Mouse (Mus musculus) midbrain, embryonic 12.5 days (tissue): Measurements from ENCODE around the gene Sycn. TPM values are rescaled to one million over a fixed set of nuclear protein-coding genes. Genes with fewer than 3 reads are reported as not detected.

Experiments used
- ATAC-seq: fragments of 200-750 bp; cut with Nextera tagmentation; 2 replicates; pipeline ENCODE4 v1.8.0; 2017; ENCODE audit warnings: low read depth, moderate TSS enrichment, moderate library complexity; ENCODE audit not compliant: low FRiP score
- H3K27ac ChIP-seq: fragments of 300-500 bp; sonication (generic); replicated peaks from 2 replicates; pipeline ENCODE4 v1.5.1; 2016; ENCODE audit warnings: mild to moderate bottlenecking
- H3K27me3 ChIP-seq: fragments of 300-500 bp; sonication (generic); 2 replicates; pipeline ENCODE4 v1.6.1; 2016; ENCODE audit warnings: mild to moderate bottlenecking
- H3K36me3 ChIP-seq: fragments of 300-500 bp; sonication (generic); 2 replicates; pipeline ENCODE4 v1.6.1; 2016
- H3K4me1 ChIP-seq: fragments of 300-500 bp; sonication (generic); 2 replicates; pipeline ENCODE4 v1.6.1; 2016
- H3K4me2 ChIP-seq: fragments of 300-500 bp; sonication (generic); replicated peaks from 2 replicates; pipeline ENCODE4 v1.6.1; 2016; ENCODE audit warnings: mild to moderate bottlenecking, moderate library complexity
- H3K4me3 ChIP-seq: fragments of 300-500 bp; sonication (generic); 2 replicates; pipeline ENCODE4 v1.5.1; 2016; ENCODE audit warnings: mild to moderate bottlenecking
- H3K9ac ChIP-seq: fragments of 300-500 bp; sonication (generic); replicated peaks from 2 replicates; pipeline ENCODE4 v1.6.1; 2016; ENCODE audit warnings: mild to moderate bottlenecking, moderate library complexity
- H3K9me3 ChIP-seq: fragments of 300-500 bp; sonication (generic); 2 replicates; pipeline ENCODE4 v1.6.1; 2016; ENCODE audit warnings: mild to moderate bottlenecking
- WGBS: fragments of 180-500 bp; shearing (Covaris S2); methylation state at CpG from one replicate; pipeline ENCODE4 v1.1.7; 2016; 5-methylcytosine and 5-hydroxymethylcytosine counted together
- polyA plus RNA-seq: library from polyadenylated mRNA; unstranded; fragments of >200 nt; fragmentation: Nextera tagmentation; extraction: Ambion mirVana; gene quantifications from 2 replicates; pipeline ENCODE4 v1.2.1, GENCODE M21; 2016

Gene Sycn
- polyA plus RNA-seq, 1 experiment from 2014 or later, result not detected

GRCm38 (mm10) chr7:28577826-28578542 is 37.3 kb downstream of the Sycn start:
- Histone ChIP-seq H3K4me1 (0 out of 2 replicates have a peak, but pooled peaks cover 8% of the 10 kb centered on the region), H3K27ac (no peak overlapping the region), H3K4me2 (no peak overlapping the region), H3K27me3 (no peaks in the 10 kb centered on the region), H3K9ac (no peak overlapping the region), H3K9me3 (no peaks in the 10 kb centered on the region), H3K4me3 (no peak overlapping the region), H3K36me3 (peaks cover 3% of the 10 kb centered on the region; the same call in 1 of the 2 replicates)
- WGBS, result 90% methylated on average over 9 of the region's 9 CpGs
- ATAC-seq, result no peak

DNA sequence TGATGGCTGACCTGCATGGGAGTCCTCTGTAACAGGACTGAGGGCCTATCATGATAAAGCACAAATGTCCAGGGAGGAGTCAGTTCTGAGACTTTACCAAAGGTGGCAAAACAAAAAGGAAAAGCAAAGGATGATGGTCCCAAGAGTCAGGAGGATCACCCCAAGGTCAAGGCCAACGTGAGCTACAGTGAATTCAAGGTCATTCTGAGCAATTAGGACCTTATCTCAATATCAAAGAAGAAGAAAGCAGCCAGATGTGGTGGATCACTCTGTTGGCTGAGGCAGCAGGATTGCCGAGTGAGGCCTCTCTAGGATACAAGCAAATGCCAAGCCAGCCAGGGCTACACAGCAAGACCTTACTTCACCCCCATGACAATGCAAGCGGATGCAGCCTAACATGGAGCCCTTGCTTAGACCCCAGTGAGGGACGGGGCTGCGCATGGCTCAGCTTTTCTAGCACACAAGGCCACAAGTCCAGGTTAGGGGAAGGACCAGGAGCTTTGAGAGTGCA is 37.9 kb downstream of the Sycn start:
- H3K36me3 ChIP-seq, result peaks cover 3% of the 10 kb centered on the region; the same call in 1 of the 2 replicates
- H3K4me2 ChIP-seq, result no peak overlapping the region
- H3K9ac ChIP-seq, result no peak overlapping the region
- no peak for ATAC-seq
- 0 out of 2 replicates have a peak, but pooled peaks cover 8% of the 10 kb centered on the region for H3K4me1 ChIP-seq
- no peaks in the 10 kb centered on the region for H3K27me3 ChIP-seq
- no peaks in the 10 kb centered on the region for H3K9me3 ChIP-seq
- 78% methylated on average over 5 of the region's 5 CpGs for WGBS
- H3K27ac ChIP-seq, result no peak overlapping the region
- no peak overlapping the region for H3K4me3 ChIP-seq

GRCm38 (mm10) chr7:28579826-28580225 is 39.1 kb downstream of the Sycn start:
- no peak overlapping the region for H3K4me2 ChIP-seq
- H3K9ac ChIP-seq, result no peak overlapping the region
- H3K27me3 ChIP-seq, result no peaks in the 10 kb centered on the region
- H3K27ac ChIP-seq, result no peak overlapping the region
- 0 out of 2 replicates have a peak, but pooled peaks cover 8% of the 10 kb centered on the region for H3K4me1 ChIP-seq
- 79% methylated on average over 5 of the region's 5 CpGs for WGBS
- H3K4me3 ChIP-seq, result no peak overlapping the region
- ATAC-seq, result no peak
- no peaks in the 10 kb centered on the region for H3K9me3 ChIP-seq
- H3K36me3 ChIP-seq, result peaks cover 3% of the 10 kb centered on the region; the same call in 1 of the 2 replicates

DNA sequence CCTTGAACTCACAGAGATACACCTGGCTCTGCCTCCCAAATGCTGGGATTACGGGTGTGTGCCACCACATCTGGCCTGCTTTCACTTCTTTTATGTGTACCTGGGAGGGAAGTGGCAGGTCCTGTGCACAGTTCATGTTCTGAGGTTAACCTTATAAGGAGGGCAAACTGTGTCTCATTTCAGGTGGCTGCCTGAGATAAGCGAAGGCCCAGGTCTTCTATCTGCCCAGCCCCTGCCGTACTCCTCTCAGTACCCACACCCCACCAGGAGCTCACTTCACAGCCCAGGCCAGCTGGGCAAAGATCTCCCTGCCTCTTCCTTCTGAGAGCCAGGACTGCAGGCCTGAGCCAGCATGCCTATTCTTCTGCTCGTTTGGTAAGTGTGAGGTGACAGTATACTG is 41.0 kb downstream of the Sycn start:
- no peak for ATAC-seq
- 91% methylated on average over 4 of the region's 4 CpGs for WGBS
- Histone ChIP-seq H3K27ac (no peak overlapping the region), H3K36me3 (peaks cover 3% of the 10 kb centered on the region; the same call in 1 of the 2 replicates), H3K9me3 (no peaks in the 10 kb centered on the region), H3K27me3 (no peaks in the 10 kb centered on the region), H3K4me3 (no peak overlapping the region), H3K9ac (no peak overlapping the region), H3K4me2 (no peak overlapping the region), H3K4me1 (peaks cover 9% of the 10 kb centered on the region)

DNA sequence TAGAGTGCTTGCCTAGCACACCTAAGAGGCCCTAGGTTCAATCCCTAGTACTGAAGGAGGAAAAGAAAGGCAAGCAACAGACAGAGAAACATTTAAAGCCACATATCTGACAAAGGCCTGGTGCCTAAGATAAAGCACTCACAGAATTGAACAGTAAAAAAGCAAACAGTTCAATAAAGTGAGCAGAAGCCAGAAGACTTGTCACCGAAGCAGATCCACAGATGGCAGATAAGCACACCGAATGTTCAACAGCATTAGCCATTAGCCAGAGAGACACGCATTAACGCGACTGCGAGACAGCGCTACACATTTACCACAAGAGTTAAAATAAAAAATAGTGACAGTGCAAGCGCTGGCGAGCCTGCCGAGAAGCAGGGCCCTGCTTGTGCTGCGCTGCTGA is 42.2 kb downstream of the Sycn start:
- H3K27ac ChIP-seq, result no peak overlapping the region
- no peak overlapping the region for H3K9ac ChIP-seq
- WGBS, result 95% methylated on average over 11 of the region's 11 CpGs
- no peaks in the 10 kb centered on the region for H3K9me3 ChIP-seq
- H3K4me3 ChIP-seq, result no peak overlapping the region
- peaks cover 20% of the 10 kb centered on the region for H3K4me1 ChIP-seq
- no peak overlapping the region for H3K4me2 ChIP-seq
- no peaks in the 10 kb centered on the region for H3K27me3 ChIP-seq
- ATAC-seq, result no peak
- peaks cover 3% of the 10 kb centered on the region; the same call in 1 of the 2 replicates for H3K36me3 ChIP-seq

- H3K9ac ChIP-seq, result no peak overlapping the region
- no peaks in the 10 kb centered on the region for H3K9me3 ChIP-seq
- no peaks in the 10 kb centered on the region for H3K27me3 ChIP-seq
- 84% methylated on average over 8 of the region's 8 CpGs for WGBS
- H3K36me3 ChIP-seq, result peaks cover 3% of the 10 kb centered on the region; the same call in 1 of the 2 replicates
- no peak overlapping the region for H3K27ac ChIP-seq
- H3K4me3 ChIP-seq, result no peak overlapping the region
- H3K4me2 ChIP-seq, result no peak overlapping the region
- H3K4me1 ChIP-seq, result peaks cover 24% of the 10 kb centered on the region
- no peak for ATAC-seq
These were observed 43.1 kb downstream of the Sycn start for GRCm38 (mm10) chr7:28583570-28584344.

DNA sequence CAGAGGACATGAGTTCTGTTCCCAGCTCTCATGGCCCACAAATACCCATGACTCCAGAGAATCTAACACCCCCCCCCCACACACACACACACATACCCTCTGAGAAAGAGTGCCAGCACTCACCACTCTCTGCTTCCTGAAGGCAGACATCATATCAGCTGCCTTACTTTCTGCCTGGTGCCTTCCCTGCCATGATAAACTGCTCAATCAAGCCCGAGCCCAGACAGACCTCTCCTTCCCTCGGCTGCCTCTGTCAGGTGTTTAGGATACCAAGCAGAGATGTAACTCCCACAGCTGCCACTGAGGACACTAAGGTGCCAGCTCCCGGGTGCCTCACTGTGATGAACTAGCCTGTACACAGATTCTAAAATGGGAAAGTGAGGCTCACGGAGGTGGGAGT is 43.8 kb downstream of the Sycn start:
- Histone ChIP-seq H3K9me3 (no peaks in the 10 kb centered on the region), H3K27ac (no peak overlapping the region), H3K36me3 (peaks cover 3% of the 10 kb centered on the region; the same call in 1 of the 2 replicates), H3K4me2 (no peak overlapping the region), H3K4me1 (peaks cover 20% of the 10 kb centered on the region), H3K27me3 (no peaks in the 10 kb centered on the region), H3K9ac (no peak overlapping the region), H3K4me3 (no peak overlapping the region)
- ATAC-seq, result no peak
- 87% methylated on average over 4 of the region's 4 CpGs for WGBS

GRCm38 (mm10) chr7:28585001-28585400 is 44.3 kb downstream of the Sycn start:
- H3K4me3 ChIP-seq, result no peak overlapping the region
- H3K4me2 ChIP-seq, result no peak overlapping the region
- H3K9ac ChIP-seq, result no peak overlapping the region
- peaks cover 16% of the 10 kb centered on the region for H3K4me1 ChIP-seq
- H3K27me3 ChIP-seq, result no peaks in the 10 kb centered on the region
- no peak overlapping the region for H3K27ac ChIP-seq
- WGBS, result 83% methylated on average over 6 of the region's 6 CpGs
- peaks cover 3% of the 10 kb centered on the region; the same call in 1 of the 2 replicates for H3K36me3 ChIP-seq
- no peak for ATAC-seq
- H3K9me3 ChIP-seq, result no peaks in the 10 kb centered on the region

GRCm38 (mm10) chr7:28586663-28587411 is 46.2 kb downstream of the Sycn start:
- no peak overlapping the region for H3K4me2 ChIP-seq
- no peak overlapping the region for H3K27ac ChIP-seq
- H3K4me1 ChIP-seq, result peaks cover 19% of the 10 kb centered on the region
- WGBS, result 73% methylated on average over 6 of the region's 6 CpGs
- no peak for ATAC-seq
- peaks cover 3% of the 10 kb centered on the region; the same call in 1 of the 2 replicates for H3K36me3 ChIP-seq
- 0 out of 2 replicates have a peak overlapping the region, but pooled peaks have one; percentile 4 for H3K9ac ChIP-seq
- no peaks in the 10 kb centered on the region for H3K27me3 ChIP-seq
- H3K4me3 ChIP-seq, result no peak overlapping the region
- H3K9me3 ChIP-seq, result no peaks in the 10 kb centered on the region

GRCm38 (mm10) chr7:28587644-28588043 is 47.0 kb downstream of the Sycn start:
- H3K9me3 ChIP-seq, result no peaks in the 10 kb centered on the region
- no peak overlapping the region for H3K27ac ChIP-seq
- no peak overlapping the region for H3K4me2 ChIP-seq
- H3K27me3 ChIP-seq, result no peaks in the 10 kb centered on the region
- peaks cover 19% of the 10 kb centered on the region for H3K4me1 ChIP-seq
- no peak overlapping the region for H3K9ac ChIP-seq
- no peak for ATAC-seq
- H3K4me3 ChIP-seq, result no peak overlapping the region
- no peaks in the 10 kb centered on the region for H3K36me3 ChIP-seq
